Mouse (Mus musculus) ES-Bruce4 (cell line): ENCODE measurements around the gene Cryzl1.

ENCODE experiments used
- CTCF ChIP-seq: IDR thresholded peaks from one replicate; pipeline ENCODE4 v1.8.1; 2011; ENCODE audit warnings: low read depth, low read length
- POLR2A ChIP-seq: IDR thresholded peaks from one replicate; pipeline ENCODE4 v1.8.1; 2011; ENCODE audit warnings: low read length; ENCODE audit not compliant: insufficient read depth

DNA sequence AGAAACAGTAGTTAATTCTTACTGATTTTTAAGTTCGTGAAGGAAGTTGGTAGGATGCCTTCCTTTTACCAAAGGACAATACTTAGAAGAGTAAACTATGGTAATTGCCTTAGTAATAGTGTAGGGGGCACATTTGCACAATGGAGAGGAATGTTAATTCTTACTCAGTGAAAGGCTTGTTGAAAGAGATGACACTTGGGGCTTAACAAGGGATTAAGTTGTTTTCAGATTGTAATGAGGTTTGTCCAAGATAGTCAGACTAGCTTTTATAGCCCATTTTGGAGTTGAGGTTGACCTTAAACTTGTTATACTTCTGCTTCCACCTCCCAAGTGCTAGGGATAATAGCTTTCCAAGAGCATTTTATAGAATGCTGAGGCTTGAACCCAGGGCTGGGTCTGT is 67.4 kb downstream of the Cryzl1 start:
- no peak for TF ChIP-seq CTCF
- TF ChIP-seq POLR2A: no peak
